Mouse (Mus musculus): Measurements from ENCODE around the gene Polr2c. TPM values are rescaled to one million over a fixed set of nuclear protein-coding genes. Genes with fewer than 3 reads are reported as not detected.
A peak's percentile ranks its signal among the peaks of the same experiment; 100 is the strongest.

Gene Polr2c
- polyA plus RNA-seq, 1 experiment from 2014 or later: 70.4 TPM

DNA sequence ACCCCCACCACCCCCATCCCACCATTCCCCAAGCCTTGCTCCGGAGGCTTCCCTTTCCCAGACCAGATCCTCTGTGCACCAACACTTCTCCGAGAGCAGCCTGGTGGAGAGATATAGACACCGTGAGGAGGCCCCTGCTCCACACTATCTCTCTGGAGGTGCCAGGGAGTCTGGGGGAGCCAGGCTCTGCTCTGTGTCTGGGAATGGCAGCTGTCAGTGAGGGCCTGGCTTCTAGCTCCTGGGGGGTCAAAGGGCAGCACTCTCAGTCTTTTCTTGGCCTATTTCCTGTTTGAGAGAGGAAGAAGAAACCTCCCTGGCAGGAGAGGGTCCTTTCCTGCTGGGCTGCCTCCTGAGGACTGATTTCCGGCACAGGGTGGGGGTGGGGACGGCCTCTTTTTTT is 43.8 kb downstream of the Polr2c start:
- no peak for ATAC-seq (ENCODE audit: low FRiP score, low TSS enrichment)
- 25% methylated on average over 5 of the region's 5 CpGs for WGBS
- Histone ChIP-seq H3K4me3 (ENCODE audit: low read depth, low read length) (no peak overlapping the region), H3K27ac (replicated peaks) (no peak overlapping the region), H3K36me3 (ENCODE audit: control insufficient read depth, insufficient read depth, low read length) (0 out of 2 replicates have a peak, but pooled peaks cover 2% of the 10 kb centered on the region), H3K27me3 (ENCODE audit: control insufficient read depth, insufficient read depth, low read length) (no peaks in the 10 kb centered on the region), H3K9ac (ENCODE audit: low read length) (no peak overlapping the region), H3K9me3 (ENCODE audit: control insufficient read depth, low read length) (no peaks in the 10 kb centered on the region), H3K4me1 (replicated peaks; ENCODE audit: control insufficient read depth, insufficient read depth) (peaks cover 4% of the 10 kb centered on the region; the same call in 1 of the 2 replicates), H3K4me2 (replicated peaks; ENCODE audit: low read depth) (no peak overlapping the region)
- DNase-seq (ENCODE audit: low spot score): no peak
- no peak for TF ChIP-seq CTCF (IDR thresholded peaks at IDR 0.05; ENCODE audit: low read depth)
- no peak for TF ChIP-seq EP300 (optimal IDR thresholded peaks at IDR 0.05)

DNA sequence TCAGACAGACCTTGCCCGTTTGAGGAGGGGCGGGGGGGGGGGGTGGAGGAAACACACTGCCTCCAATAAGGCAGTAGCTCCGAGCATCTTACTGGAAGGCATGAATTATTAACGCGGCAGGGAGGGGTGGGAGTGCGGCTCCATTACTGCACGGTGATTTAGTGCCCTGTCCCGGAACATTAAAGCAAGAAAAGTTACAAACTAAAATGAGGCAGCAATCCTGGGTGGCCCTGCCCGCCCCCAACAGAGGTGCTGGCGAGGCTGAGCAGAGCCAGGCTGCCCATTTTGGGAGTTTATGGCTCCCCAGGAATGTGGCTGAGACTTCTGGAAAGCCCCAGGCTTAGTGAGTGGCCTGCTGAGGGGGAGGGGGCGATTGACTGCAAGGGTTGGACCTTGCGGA is 46.5 kb downstream of the Polr2c start:
- no peak for TF ChIP-seq EP300 (optimal IDR thresholded peaks at IDR 0.05)
- TF ChIP-seq CTCF (IDR thresholded peaks at IDR 0.05; ENCODE audit: low read depth): no peak
- Histone ChIP-seq H3K4me3 (ENCODE audit: low read depth, low read length) (no peak overlapping the region), H3K27ac (replicated peaks) (no peak overlapping the region), H3K9me3 (ENCODE audit: control insufficient read depth, low read length) (no peaks in the 10 kb centered on the region), H3K9ac (ENCODE audit: low read length) (no peak overlapping the region), H3K27me3 (ENCODE audit: control insufficient read depth, insufficient read depth, low read length) (no peaks in the 10 kb centered on the region), H3K4me2 (replicated peaks; ENCODE audit: low read depth) (no peak overlapping the region), H3K36me3 (ENCODE audit: control insufficient read depth, insufficient read depth, low read length) (peaks cover 12% of the 10 kb centered on the region), H3K4me1 (replicated peaks; ENCODE audit: control insufficient read depth, insufficient read depth) (peaks cover 4% of the 10 kb centered on the region; the same call in 1 of the 2 replicates)
- 44% methylated on average over 12 of the region's 12 CpGs for WGBS
- ATAC-seq (ENCODE audit: low FRiP score, low TSS enrichment) (peak; percentile 57; the same call in 1 of the 2 replicates), DNase-seq (ENCODE audit: low spot score) (no peak)

GRCm38 (mm10) chr8:94904450-94905175 is 47.4 kb downstream of the Polr2c start:
- DNase-seq (ENCODE audit: low spot score) (peak; percentile 53), ATAC-seq (ENCODE audit: low FRiP score, low TSS enrichment) (no peak; the same call in 1 of the 2 replicates)
- Histone ChIP-seq H3K9ac (ENCODE audit: low read length) (no peak overlapping the region), H3K9me3 (ENCODE audit: control insufficient read depth, low read length) (no peaks in the 10 kb centered on the region), H3K4me1 (replicated peaks; ENCODE audit: control insufficient read depth, insufficient read depth) (0 out of 2 replicates have a peak, but pooled peaks cover 2% of the 10 kb centered on the region), H3K27ac (replicated peaks) (peak overlapping the region; percentile 58), H3K27me3 (ENCODE audit: control insufficient read depth, insufficient read depth, low read length) (no peaks in the 10 kb centered on the region), H3K4me2 (replicated peaks; ENCODE audit: low read depth) (no peak overlapping the region), H3K36me3 (ENCODE audit: control insufficient read depth, insufficient read depth, low read length) (peaks cover 12% of the 10 kb centered on the region), H3K4me3 (ENCODE audit: low read depth, low read length) (no peak overlapping the region)
- 48% methylated on average over 11 of the region's 12 CpGs for WGBS
- TF ChIP-seq CTCF (IDR thresholded peaks at IDR 0.05; ENCODE audit: low read depth): no peak
- no peak for TF ChIP-seq EP300 (optimal IDR thresholded peaks at IDR 0.05)

DNA sequence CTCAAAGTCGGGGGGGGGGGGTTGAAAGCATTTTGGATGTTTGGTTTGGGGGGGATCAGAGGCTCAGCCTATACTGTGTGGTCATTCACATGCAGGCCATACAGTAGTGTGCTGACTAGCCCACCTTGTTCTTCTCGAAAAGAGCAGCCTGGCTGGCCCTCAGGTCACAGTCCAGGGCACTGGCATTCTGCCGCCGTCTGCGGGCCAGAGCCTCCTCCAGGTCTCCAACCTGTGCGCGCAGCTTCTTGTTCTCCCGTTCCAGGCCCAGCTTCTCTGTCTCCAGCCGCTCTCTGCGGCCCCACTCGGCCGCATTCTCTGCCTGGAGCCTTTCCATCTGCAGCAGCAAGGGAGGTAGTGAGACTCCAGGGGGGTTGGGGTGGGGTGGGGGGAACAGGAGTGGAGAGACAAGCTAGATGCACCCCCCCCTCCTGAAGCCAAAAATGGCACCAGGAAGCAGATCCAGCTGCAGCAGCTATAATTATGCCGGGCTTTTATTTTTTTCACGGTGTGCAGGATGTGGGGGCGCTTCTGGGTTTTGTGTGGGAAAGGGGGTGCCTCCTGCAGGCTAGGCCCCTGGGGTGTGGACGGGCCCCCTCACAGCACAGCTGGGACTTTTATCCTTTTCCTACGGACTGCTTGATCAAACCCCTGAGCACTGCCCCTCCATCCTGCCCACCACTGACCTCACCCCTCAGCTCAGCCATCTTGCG is 50.5 kb downstream of the Polr2c start:
- Histone ChIP-seq H3K27ac (replicated peaks) (no peak overlapping the region), H3K27me3 (ENCODE audit: control insufficient read depth, insufficient read depth, low read length) (no peaks in the 10 kb centered on the region), H3K4me2 (replicated peaks; ENCODE audit: low read depth) (no peak overlapping the region), H3K4me3 (ENCODE audit: low read depth, low read length) (no peak overlapping the region), H3K36me3 (ENCODE audit: control insufficient read depth, insufficient read depth, low read length) (peaks cover 13% of the 10 kb centered on the region), H3K9ac (ENCODE audit: low read length) (no peak overlapping the region), H3K9me3 (ENCODE audit: control insufficient read depth, low read length) (no peaks in the 10 kb centered on the region), H3K4me1 (replicated peaks; ENCODE audit: control insufficient read depth, insufficient read depth) (0 out of 2 replicates have a peak, but pooled peaks cover 2% of the 10 kb centered on the region)
- TF ChIP-seq EP300 (optimal IDR thresholded peaks at IDR 0.05) (no peak), CTCF (IDR thresholded peaks at IDR 0.05; ENCODE audit: low read depth) (no peak)
- DNase-seq (ENCODE audit: low spot score) (no peak), ATAC-seq (ENCODE audit: low FRiP score, low TSS enrichment) (no peak)
- WGBS: 82% methylated on average over 18 of the region's 18 CpGs

- DNase-seq (ENCODE audit: low spot score) (peak; percentile 85), ATAC-seq (ENCODE audit: low FRiP score, low TSS enrichment) (peak; percentile 48; the same call in 1 of the 2 replicates)
- H3K4me3 ChIP-seq (ENCODE audit: low read depth, low read length): no peak overlapping the region
- TF ChIP-seq EP300 (optimal IDR thresholded peaks at IDR 0.05): no peak
- peak; percentile 94 for TF ChIP-seq CTCF (IDR thresholded peaks at IDR 0.05; ENCODE audit: low read depth)
- no peak overlapping the region for H3K4me2 ChIP-seq (replicated peaks; ENCODE audit: low read depth)
- H3K9ac ChIP-seq (ENCODE audit: low read length): no peak overlapping the region
- H3K4me1 ChIP-seq (replicated peaks; ENCODE audit: control insufficient read depth, insufficient read depth): 0 out of 2 replicates have a peak, but pooled peaks cover 2% of the 10 kb centered on the region
- H3K27ac ChIP-seq (replicated peaks): no peak overlapping the region
- 8% methylated on average over 4 of the region's 4 CpGs for WGBS
- no peaks in the 10 kb centered on the region for H3K27me3 ChIP-seq (ENCODE audit: control insufficient read depth, insufficient read depth, low read length)
- H3K36me3 ChIP-seq (ENCODE audit: control insufficient read depth, insufficient read depth, low read length): peaks cover 12% of the 10 kb centered on the region
- H3K9me3 ChIP-seq (ENCODE audit: control insufficient read depth, low read length): no peaks in the 10 kb centered on the region
Observed at GRCm38 (mm10) chr8:94908847-94909246, 51.6 kb downstream of the Polr2c start.

Measured in stomach, postnatal 0 days (tissue).